Mouse (Mus musculus) adrenal gland, adult 2 months (tissue): Measurements from ENCODE around the gene Wt1. TPM values are rescaled to one million over a fixed set of nuclear protein-coding genes. Genes with fewer than 3 reads are reported as not detected.

Experiments used
- DNase-seq: peaks from one replicate; pipeline ENCODE4 v3.0.0; 2021
- polyA plus RNA-seq: library from polyadenylated mRNA; depleted of rRNA; stranded (reverse); fragments of >200 nt; gene quantifications from 2 replicates; pipeline ENCODE4 v1.2.3, GENCODE M21; 2012
- total RNA-seq, 2 experiments: library from RNA; stranded (reverse); gene quantifications; 2 replicates each; pipeline ENCODE4 v1.2.3; 2021

Wt1 gene
- total and polyA plus RNA-seq, 3 experiments = 2.6 to 5.2 (median 3.8) TPM

- peak; percentile 17 for DNase-seq
These were observed 582 bp downstream of the Wt1 start for GRCm38 (mm10) chr2:105126691-105127530.

GRCm38 (mm10) chr2:105127531-105128480 lies 1.5 kb downstream of the Wt1 start:
- no peak for DNase-seq

DNA sequence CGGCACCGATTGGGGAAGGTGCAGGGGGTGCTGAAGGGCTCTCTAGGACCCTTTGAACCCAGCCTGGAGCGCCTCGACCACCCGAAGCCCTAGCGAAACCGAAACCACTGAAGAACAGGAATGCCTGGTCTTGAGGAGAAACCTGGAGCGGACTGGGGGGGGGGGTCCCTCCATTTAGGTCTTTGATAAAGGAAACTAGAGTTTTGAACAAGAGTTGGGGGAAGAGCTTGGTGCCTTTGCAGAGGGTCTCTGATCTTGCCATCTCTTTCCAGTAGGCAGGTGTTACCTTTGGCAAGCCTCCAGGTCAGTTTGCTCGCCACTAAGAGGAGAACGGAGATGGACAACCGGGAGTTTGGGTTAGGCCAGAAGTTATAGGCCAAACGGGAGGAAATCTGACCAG lies 2.2 kb downstream of the Wt1 start:
- DNase-seq = no peak

DNA sequence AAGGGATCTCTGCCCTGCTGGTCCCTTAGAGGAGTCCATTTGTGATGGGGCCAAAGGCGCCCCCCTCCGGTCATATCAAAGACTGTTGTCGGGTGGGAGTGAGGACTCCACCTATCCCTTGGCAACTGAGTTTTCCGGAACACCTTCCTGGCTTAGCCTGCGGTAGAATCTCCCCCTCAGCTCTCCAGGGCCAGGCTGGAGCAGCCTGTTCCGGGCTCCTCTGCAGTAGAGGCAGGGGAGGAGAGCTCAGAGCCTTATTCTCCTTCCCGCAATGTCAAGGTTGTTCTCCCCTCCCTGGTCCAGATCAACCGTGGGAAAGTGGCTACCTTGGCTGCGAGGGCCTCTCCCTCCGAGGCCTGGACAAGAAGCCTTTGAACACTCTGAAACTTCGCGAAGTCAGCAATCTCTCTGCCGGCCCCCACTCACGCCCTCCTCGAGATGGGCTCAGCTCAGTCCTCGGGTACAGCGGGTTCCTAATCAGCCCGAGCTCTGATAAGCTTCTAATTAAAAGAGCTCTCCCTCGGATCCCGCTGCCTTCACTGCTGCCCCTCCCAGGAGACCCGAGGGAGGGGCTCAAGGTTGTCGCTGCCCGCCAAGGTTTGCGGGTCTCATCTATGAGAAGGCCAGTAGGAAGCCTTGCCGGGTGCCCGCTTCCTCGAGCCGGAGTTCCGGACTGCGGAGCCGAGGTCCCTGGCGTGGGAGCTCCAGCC lies 4.2 kb downstream of the Wt1 start:
- no peak for DNase-seq

DNA sequence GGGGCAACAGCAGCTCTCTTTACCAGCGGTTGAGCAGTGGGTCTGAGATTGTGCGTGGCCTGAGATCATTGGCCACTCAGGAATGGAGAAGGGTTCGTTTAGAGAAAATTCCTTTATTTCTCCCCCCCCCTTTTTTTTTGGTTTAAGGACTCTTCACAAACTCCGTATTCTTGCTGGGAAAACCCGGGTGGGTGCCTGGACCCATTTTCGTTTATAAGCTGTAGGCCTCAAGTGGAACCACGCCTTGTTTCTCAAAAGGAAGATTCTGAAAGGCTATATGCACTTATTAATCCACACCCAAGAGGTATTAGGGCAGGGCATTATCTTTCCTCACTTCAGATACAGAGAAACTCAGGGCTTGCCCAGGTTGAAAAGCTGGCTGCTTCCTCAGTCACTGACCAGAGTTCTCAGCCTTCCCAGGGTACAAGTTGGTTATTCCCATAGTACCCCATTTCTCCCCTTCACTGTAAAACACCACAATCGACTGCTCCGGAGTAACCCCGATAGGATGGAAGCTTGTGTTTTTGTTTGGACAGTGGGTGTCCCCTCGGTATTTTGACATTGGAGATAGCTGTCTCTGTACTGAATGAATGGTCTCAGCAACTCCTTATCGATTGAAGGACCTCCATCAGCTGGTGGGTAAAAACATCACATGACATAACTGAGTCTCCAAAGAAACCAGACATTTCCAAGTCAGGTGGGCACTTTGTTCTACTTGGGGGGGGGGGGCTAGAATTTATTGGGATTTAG lies 4.9 kb downstream of the Wt1 start:
- DNase-seq = no peak

DNA sequence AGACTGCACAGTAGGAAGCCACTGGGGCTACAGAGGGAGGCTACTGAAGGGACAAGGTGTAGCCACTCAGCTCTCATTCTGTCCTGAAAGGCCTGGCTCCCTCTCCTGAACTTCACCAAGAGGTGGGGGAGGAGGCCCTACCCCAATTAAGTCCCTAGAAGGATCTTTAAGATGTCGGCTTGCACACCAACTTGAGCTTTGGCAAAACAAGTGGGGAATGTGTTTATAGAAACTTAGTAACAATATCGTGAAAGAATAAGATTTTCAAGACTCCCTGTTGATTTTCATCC lies 5.4 kb downstream of the Wt1 start:
- DNase-seq = no peak

DNA sequence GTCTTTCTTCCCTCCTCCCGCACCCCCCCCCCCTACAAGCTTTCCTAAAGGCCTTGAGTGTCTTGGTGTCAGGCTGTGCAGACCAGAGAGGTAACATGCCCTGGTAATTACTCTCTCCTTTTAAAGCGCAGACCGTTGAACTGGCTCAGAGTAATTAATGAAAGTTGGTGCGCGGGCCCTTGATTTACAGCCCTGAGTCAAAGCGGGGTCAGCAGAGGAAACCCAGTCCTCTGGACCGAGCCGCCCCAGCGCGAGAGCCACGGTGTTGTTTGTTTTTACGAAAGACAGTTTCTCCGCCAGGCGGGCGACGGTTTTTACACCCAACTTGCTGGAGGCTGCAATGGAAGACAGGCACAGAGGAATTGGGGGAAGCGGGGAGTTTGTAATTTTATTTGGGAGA lies 6.0 kb downstream of the Wt1 start:
- no peak for DNase-seq

DNA sequence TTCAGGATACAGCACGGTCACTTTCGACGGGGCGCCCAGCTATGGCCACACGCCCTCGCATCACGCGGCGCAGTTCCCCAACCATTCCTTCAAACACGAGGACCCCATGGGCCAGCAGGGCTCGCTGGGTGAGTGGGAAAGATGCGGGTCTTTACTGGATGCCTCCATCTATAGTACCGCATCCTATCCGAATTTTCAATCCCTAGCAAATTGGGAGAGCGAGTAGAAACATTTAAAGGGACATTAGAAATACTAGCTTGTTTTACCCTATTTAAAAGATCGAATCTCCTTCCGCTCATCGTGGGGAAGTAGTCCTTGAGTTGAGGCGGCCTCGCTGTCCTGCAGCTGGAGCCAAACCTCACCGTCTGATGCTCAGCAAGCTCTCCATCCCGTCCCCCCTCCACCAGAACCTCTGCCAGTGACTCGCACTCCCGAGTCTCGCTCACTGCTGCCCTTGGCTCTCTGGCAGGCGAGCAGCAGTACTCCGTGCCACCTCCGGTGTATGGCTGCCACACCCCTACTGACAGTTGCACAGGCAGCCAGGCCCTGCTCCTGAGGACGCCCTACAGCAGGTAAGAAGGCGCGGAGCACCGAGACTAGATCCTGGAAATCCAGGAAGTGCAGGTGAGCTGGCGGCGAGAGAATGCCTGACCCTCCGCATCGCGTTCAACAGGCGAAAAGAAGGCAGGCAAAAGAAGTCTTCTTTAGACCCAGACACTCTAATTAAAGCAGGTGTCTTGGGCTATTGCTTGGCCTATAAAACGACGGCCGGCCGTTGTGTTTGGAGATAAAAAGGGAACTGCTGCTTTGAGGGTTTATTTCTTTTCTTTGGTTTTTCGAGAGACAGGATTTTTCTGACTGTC lies 6.8 kb downstream of the Wt1 start:
- DNase-seq = no peak

DNA sequence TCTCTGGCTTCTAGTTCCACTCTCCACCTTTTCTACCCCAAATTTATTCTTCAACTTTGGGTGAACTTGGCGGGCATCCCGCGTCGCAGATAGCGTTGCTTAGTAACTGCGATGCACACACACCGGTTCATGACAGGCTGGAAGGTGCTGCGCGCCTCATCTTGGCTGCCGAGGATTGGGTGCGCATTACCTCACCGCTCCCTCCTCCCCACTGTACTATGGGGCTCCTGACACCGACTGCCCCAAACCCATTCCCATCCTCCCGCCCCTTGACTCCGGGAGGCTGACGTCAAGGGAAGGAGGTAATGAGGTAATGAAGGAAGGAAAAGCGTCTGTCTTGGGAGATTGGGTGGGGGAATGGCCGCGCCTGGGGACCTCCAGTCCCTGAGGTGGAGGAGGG lies 8.0 kb downstream of the Wt1 start:
- peak; percentile 27 for DNase-seq

DNA sequence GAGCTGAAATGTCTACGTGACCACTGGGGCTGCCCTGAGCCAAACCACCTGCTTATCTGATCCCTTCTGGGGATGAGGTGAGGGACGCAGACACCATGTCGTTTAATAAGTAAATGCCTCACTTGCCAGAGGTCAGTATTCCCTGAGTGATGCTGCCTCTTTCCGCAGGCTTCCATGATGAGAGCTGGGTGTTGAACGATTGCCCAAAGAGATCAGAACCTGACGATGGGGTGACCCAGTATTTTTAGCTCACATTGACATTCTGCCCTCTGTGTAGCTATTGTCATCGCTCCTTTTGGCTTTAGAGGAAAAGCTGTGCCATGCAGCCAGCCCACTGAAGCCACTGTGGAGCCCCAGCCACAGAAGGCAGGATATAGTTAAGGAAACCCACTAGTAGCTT lies 13.1 kb downstream of the Wt1 start:
- DNase-seq = no peak

GRCm38 (mm10) chr2:105141371-105141770 lies 15.0 kb downstream of the Wt1 start:
- no peak for DNase-seq

- no peak for DNase-seq
These were observed 17.4 kb downstream of the Wt1 start for GRCm38 (mm10) chr2:105143731-105144130.

DNA sequence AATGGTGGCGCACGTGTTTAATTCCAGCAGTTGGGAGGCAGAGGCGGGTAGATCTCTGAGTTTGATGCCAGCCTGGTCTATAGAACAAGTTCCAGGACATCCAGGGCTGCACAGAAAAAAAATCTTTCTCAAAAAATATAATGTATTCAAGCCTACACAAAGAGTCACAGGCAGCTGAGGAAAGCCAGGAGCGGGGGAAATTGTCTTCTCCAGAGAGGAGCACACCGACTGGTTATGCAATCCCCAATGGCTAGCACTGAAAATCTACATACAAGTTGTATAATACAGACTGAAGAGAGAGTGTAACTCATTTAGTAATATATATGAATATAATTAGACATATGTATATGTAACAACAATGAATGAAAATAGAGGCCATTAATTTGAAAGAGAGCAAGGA lies 25.2 kb downstream of the Wt1 start:
- DNase-seq = no peak

- DNase-seq = no peak
These were observed 26.7 kb downstream of the Wt1 start for GRCm38 (mm10) chr2:105153046-105153445.

DNA sequence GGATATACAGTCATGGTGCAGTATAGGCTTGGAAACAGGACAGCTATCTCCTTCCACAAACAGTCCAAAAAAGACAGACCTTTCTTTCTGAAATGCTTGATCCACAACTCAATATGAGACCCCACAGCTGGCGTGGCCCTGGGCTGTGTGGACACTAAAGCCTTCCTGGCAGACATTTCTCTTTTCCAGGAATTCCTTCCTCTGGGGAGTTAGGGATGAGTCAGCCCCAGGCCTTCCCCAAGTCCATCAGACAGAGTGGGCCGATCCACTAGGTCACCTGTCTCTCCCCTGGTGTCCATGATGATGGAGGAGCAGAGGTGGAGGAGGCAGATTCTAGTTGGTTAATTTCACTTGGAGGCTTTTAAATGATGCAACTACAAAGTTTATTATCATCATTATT lies 34.6 kb downstream of the Wt1 start:
- no peak for DNase-seq

DNA sequence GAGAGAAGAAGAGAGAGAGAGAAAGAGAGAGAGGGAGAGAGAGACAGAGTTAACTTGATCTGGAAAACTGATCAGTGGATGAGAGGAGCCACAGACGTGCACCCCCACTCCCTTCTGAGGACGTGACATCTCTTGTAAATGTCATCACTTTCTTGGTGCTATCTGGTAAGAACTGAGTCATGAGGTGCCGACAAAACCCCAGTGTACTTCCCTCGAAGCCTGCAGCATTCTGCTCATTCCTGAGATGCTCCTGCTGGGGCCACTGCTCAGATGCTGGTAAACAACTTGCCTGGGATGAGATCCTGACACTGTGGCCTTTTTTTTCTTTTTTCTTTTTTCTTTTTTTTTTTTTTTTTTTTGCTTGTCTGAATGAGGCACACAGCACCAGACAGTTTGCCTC lies 36.4 kb downstream of the Wt1 start:
- DNase-seq = no peak

DNA sequence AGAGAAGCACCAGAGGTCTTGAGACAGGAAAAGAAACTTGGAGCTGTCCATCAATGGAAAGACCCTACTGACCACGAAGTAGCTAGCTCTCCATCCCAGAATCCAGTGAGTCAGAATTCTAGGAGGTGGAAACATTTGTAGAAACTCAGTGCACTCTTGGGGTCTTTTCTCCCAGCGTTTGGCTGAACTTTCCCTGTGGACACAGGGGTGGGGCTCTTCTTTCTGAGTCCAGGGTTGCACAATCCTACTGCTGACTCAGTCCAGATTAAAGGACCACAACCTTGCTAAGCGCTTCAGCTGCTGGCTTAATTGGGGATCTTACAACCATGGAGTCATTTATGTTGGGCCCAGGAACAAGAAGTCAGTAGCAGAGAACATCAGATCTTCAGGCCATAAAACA lies 41.8 kb downstream of the Wt1 start:
- DNase-seq = no peak

GRCm38 (mm10) chr2:105174254-105174653 lies 47.9 kb downstream of the Wt1 start:
- no peak for DNase-seq

GRCm38 (mm10) chr2:105178871-105179270 lies 52.5 kb downstream of the Wt1 start:
- no peak for DNase-seq

GRCm38 (mm10) chr2:105182501-105182900 lies 56.2 kb downstream of the Wt1 start:
- DNase-seq = no peak

DNA sequence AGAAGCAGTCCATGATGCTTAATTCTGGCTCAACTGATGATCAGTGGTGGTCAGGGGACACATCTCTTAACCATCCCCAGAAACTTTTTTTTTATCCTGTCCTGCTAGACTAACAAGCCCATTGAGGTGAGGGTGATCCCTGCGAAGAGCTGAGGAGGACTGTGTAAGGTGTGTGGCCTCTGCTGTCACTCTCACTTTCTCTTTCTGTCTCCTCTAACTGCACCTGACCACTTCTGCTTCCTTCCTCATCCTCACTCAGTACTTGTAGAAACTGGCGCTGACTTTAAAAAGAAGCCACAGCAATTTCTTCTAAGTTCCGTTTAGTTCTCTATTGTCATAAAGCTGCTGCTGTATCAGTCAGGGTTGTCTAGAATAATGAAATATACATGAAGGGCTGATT lies 58.8 kb downstream of the Wt1 start:
- no peak for DNase-seq
